Mouse (Mus musculus) embryo, embryonic 9.5 days (tissue): ENCODE measurements around the gene Olfr1153.

Experiments
- DNase-seq: peaks from one replicate; pipeline ENCODE4 v3.0.0-alpha.2; 2017; ENCODE audit errors: extremely low spot score

Olfr1153 gene

DNA sequence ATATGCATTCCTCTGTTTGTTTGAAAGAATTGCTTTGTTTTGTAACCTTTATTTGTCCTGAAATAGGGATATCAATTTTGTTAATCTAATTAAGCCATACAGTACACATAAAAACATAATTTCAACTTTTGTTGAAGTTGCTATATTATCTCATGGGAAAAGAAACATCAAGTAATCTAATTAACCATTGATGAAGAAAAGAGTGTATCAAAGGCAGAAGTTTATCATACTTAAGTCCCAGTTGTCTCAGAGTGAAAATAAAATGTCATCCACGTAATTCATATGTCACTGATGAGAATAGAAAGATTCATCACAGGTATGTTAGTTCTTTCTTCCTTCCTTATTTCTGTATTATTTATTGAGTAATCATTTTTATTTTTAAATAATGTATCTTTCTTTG, at the start of gene Olfr1153:
TSS of gene Olfr1153 (plus strand) at position 301 of the 400 bp plus-strand sequence.
- DNase-seq: no peak

DNA sequence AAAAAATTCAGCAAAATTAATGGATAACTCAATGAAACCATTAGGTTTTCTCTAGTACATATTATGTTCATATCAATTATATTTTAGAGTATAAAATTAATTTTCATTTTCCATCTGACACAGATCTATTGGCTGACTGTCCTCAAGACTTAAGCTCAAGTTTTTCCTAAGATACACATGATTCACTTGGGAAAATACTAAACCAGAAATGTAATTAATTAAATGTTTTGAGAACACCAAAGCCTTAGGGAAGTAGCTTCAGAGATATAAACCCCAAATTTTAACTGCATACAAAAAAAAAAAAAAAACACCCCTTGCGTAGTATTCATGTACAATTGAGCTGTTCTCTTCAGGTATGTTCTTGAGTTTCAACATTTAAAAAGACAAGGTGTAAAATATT, 39.2 kb upstream of the Olfr1153 start, which contains the start of gene Olfr1151:
TSS of gene Olfr1151 (plus strand) at position 301 of the 400 bp plus-strand sequence.
- DNase-seq: no peak

DNA sequence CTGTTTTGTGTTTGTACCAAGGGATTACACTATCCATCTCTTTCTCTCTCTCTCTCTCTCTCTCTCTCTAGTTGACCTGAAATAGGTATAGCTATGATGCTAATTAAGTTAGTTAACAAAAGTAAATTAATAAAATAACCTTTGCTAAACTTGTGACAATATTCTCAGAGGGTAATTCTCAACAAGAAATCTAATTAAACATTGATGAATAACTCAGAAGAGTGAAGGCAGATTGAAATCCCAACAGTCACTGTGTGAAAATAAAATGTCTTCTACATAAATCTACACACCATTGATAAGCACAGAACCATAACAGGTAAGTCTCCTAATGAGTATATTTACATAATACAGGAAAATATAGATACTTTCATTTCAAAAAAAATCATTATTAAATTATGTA, 28.6 kb upstream of the Olfr1153 start, which contains the start of gene Olfr1152:
TSS of gene Olfr1152 (plus strand) at position 301 of the 400 bp plus-strand sequence.
- no peak for DNase-seq

DNA sequence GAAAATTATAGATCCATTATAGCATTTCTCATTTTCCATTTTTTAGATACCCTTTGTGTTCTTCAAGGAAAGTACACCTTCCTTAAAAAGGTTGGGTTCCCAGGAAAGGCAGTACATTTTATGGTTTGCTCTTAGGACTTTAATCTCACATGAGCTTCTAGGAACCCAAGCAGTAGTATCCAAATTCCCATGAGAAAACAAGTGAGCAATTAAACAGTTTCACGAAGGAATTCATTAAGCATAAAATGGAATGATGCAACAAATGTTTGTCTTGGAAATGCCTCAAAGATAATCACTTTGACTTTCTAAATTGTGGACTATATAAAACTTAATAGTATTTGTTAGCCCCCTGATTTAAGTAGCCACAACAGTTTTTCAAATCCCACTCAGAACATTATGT, 10.3 kb downstream of the Olfr1153 start, which contains the start of gene Olfr1154:
TSS of gene Olfr1154 (minus strand) at position 101 of the 400 bp plus-strand sequence.
- DNase-seq: no peak

DNA sequence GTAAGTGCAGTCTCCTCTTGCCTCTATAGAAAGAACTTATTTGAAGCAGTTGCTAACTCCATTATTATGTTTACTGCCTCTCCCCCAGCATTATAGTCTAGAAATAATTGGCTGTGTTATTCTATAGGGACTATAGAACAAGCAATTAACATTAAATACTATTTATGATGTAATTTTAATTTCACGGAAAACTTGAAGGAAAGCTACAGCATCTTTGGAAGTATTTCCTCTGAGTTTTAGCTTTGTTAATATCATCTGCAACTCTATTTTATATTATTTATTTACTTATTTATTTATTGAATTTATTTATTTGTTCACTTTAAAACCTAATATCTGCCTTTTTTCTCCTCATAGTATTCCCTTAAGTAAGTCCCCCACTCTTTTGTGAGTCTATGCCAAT, 50.3 kb downstream of the Olfr1153 start, which contains the start of gene Olfr1155:
TSS of gene Olfr1155 (minus strand) at position 101 of the 400 bp plus-strand sequence.
- no peak for DNase-seq
